ENCODE assay signal across 8 mouse cellular contexts in the genomic region with DNA sequence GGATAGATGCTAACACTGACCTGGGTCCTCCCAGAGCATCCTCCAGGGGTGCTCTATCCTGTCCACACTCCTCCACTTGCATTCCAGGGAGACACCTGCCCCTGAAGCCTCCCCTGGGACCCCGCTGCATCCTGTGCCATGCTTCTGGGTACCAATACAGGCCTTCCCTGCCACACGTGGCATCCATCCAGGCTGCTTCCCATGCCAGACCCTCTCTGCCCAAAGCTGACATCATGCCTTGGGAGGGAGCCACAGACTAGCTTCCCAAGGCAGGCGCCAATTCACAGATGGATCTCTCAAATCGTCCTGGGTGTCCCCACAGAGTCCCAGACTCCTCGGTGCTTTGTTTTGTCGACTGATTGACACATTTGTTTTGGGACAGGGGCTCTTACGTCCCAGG. TPM values are rescaled to one million over a fixed set of nuclear protein-coding genes. Genes with fewer than 3 reads are reported as not detected.
DNase-seq lines count a peak whose midpoint lies in the region; ATAC-seq lines count a peak whose summit lies in the region.
"Had no signal": no experiment of that assay in that cellular context is flagged by ENCODE, and none has a peak within 500 bp of the region (broad histone marks: within the 10 kb centered on the region; RNA-seq: fewer than 3 reads in every experiment).

No protein-coding gene starts in this region.

- ATAC-seq in midbrain, embryonic 11.5 days (ENCODE audit: low FRiP score): no peak
- ATAC-seq in hindbrain, embryonic 16.5 days: peak; percentile 85
- ATAC-seq in midbrain, embryonic 14.5 days (ENCODE audit: low FRiP score, low TSS enrichment): no peak

- no peak overlapping the region for H3K27ac ChIP-seq in midbrain, embryonic 11.5 days (ENCODE audit: low read depth, low read length)
- H3K27ac ChIP-seq in midbrain, embryonic 10.5 days (replicated peaks): no peak overlapping the region
- H3K27ac ChIP-seq in hindbrain, embryonic 16.5 days (ENCODE audit: low read depth, low read length): peak overlapping the region; percentile 74
- no peak overlapping the region for H3K27ac ChIP-seq in midbrain, embryonic 14.5 days (replicated peaks; ENCODE audit: low read depth, low read length)
- H3K27ac ChIP-seq: liver, embryonic 13.5 days had no signal

- H3K4me1 ChIP-seq in midbrain, embryonic 11.5 days (ENCODE audit: control insufficient read depth, insufficient read depth, low read length): peaks cover 7% of the 10 kb centered on the region
- peaks cover 16% of the 10 kb centered on the region for H3K4me1 ChIP-seq in midbrain, embryonic 10.5 days
- peaks cover 25% of the 10 kb centered on the region for H3K4me1 ChIP-seq in hindbrain, embryonic 16.5 days (ENCODE audit: control insufficient read depth, insufficient read depth, low read depth, low read length)
- peaks cover 3% of the 10 kb centered on the region; the same call in 1 of the 2 replicates for H3K4me1 ChIP-seq in midbrain, embryonic 14.5 days (ENCODE audit: control insufficient read depth, insufficient read depth, low read length)

- H3K4me2 ChIP-seq in midbrain, embryonic 11.5 days: no peak overlapping the region
- no peak overlapping the region for H3K4me2 ChIP-seq in hindbrain, embryonic 16.5 days (ENCODE audit: low read length)
- H3K4me2 ChIP-seq in midbrain, embryonic 14.5 days (ENCODE audit: low read length): no peak overlapping the region
- H3K4me2 ChIP-seq: liver, embryonic 13.5 days had no signal

- no peaks in the 10 kb centered on the region for H3K9me3 ChIP-seq in midbrain, embryonic 11.5 days (ENCODE audit: control insufficient read depth, low read length)
- no peaks in the 10 kb centered on the region for H3K9me3 ChIP-seq in midbrain, embryonic 10.5 days (replicated peaks)
- H3K9me3 ChIP-seq in hindbrain, embryonic 16.5 days (ENCODE audit: control insufficient read depth, low read length): no peaks in the 10 kb centered on the region
- no peaks in the 10 kb centered on the region for H3K9me3 ChIP-seq in midbrain, embryonic 14.5 days (ENCODE audit: control insufficient read depth, low read length)
- H3K9me3 ChIP-seq: liver, embryonic 13.5 days had no signal

- H3K9ac ChIP-seq in midbrain, embryonic 11.5 days (ENCODE audit: low read length): no peak overlapping the region
- no peak overlapping the region for H3K9ac ChIP-seq in hindbrain, embryonic 16.5 days (ENCODE audit: low read depth, low read length)
- no peak overlapping the region for H3K9ac ChIP-seq in midbrain, embryonic 14.5 days (replicated peaks; ENCODE audit: low read length)
- H3K9ac ChIP-seq: liver, embryonic 13.5 days had no signal

- H3K36me3 ChIP-seq in midbrain, embryonic 11.5 days (ENCODE audit: control insufficient read depth, insufficient read depth, low read length): peaks cover 8% of the 10 kb centered on the region; the same call in 1 of the 2 replicates
- H3K36me3 ChIP-seq in midbrain, embryonic 10.5 days: peaks cover 73% of the 10 kb centered on the region
- peaks cover 27% of the 10 kb centered on the region for H3K36me3 ChIP-seq in hindbrain, embryonic 16.5 days (ENCODE audit: control insufficient read depth, insufficient read depth, low read length)
- peaks cover 61% of the 10 kb centered on the region for H3K36me3 ChIP-seq in midbrain, embryonic 14.5 days (ENCODE audit: control insufficient read depth, insufficient read depth, low read length)

- H3K4me3 ChIP-seq in midbrain, embryonic 11.5 days (ENCODE audit: low read depth, low read length): no peak overlapping the region
- H3K4me3 ChIP-seq in midbrain, embryonic 10.5 days: no peak overlapping the region
- no peak overlapping the region for H3K4me3 ChIP-seq in hindbrain, embryonic 16.5 days (ENCODE audit: low read length)
- no peak overlapping the region for H3K4me3 ChIP-seq in midbrain, embryonic 14.5 days (replicated peaks; ENCODE audit: low read depth, low read length)
- H3K4me3 ChIP-seq: liver, embryonic 13.5 days had no signal

- H3K27me3 ChIP-seq in midbrain, embryonic 11.5 days (ENCODE audit: control insufficient read depth, insufficient read depth, low read length): no peaks in the 10 kb centered on the region
- H3K27me3 ChIP-seq in midbrain, embryonic 10.5 days (ENCODE audit: low read depth, poor library complexity, severe bottlenecking): no peaks in the 10 kb centered on the region
- no peaks in the 10 kb centered on the region for H3K27me3 ChIP-seq in hindbrain, embryonic 16.5 days (replicated peaks; ENCODE audit: control insufficient read depth, insufficient read depth, low read length)
- no peaks in the 10 kb centered on the region for H3K27me3 ChIP-seq in midbrain, embryonic 14.5 days (ENCODE audit: control insufficient read depth, insufficient read depth, low read length)
- H3K27me3 ChIP-seq: liver, embryonic 13.5 days had no signal

- 77% methylated on average over 7 of the region's 7 CpGs for WGBS in midbrain, embryonic 11.5 days
- WGBS in midbrain, embryonic 10.5 days: 80% methylated on average over 7 of the region's 7 CpGs
- WGBS in hindbrain, embryonic 16.5 days: 40% methylated on average over 7 of the region's 7 CpGs
- WGBS in midbrain, embryonic 14.5 days: 64% methylated on average over 7 of the region's 7 CpGs

- peak; percentile 54 for DNase-seq in midbrain, embryonic 11.5 days (ENCODE audit: low spot score, missing footprints)
- DNase-seq in midbrain, embryonic 10.5 days (ENCODE audit: low spot score): no peak
- peak; percentile 95 for DNase-seq in cerebellum, adult 9-11 months
- peak; percentile 71 for DNase-seq in midbrain, embryonic 14.5 days
- DNase-seq in kidney, adult 18-20 months: no peak
- no peak for DNase-seq in ovary, adult 18-20 months (ENCODE audit: low spot score)
- DNase-seq: liver, embryonic 13.5 days had no signal

RNA-seq across cellular contexts. Expression of a gene that starts 21.4 kb away (rescaled TPM):
- 5.6 and 5.8 TPM in 2 replicates for polyA plus RNA-seq in midbrain, embryonic 11.5 days (2014; fragmentation: Nextera tagmentation; extraction: Ambion mirVana)
- 4.6 and 6.2 TPM in 2 replicates for polyA plus RNA-seq in midbrain, embryonic 10.5 days (2016; fragmentation: Nextera tagmentation; extraction: Ambion mirVana)
- polyA plus RNA-seq in hindbrain, embryonic 16.5 days (2015; fragmentation: Nextera tagmentation; extraction: Ambion mirVana): 14.4 and 15.8 TPM in 2 replicates
- 18.2 and 19.3 TPM in 2 replicates for polyA plus RNA-seq in midbrain, embryonic 14.5 days (2014; fragmentation: Nextera tagmentation; extraction: Ambion mirVana)

RNA-seq across cellular contexts. Expression of a gene that starts 29.1 kb away (rescaled TPM):
- 0.30 TPM in 1 of 2 replicates, not detected in the other for polyA plus RNA-seq in midbrain, embryonic 11.5 days (2014; fragmentation: Nextera tagmentation; extraction: Ambion mirVana)
- polyA plus RNA-seq in midbrain, embryonic 10.5 days (2016; fragmentation: Nextera tagmentation; extraction: Ambion mirVana): 0.09 TPM in 2 replicates
- polyA plus RNA-seq in hindbrain, embryonic 16.5 days (2015; fragmentation: Nextera tagmentation; extraction: Ambion mirVana): 0.22 and 0.45 TPM in 2 replicates
- 0.11 and 0.24 TPM in 2 replicates for polyA plus RNA-seq in midbrain, embryonic 14.5 days (2014; fragmentation: Nextera tagmentation; extraction: Ambion mirVana)
- polyA plus RNA-seq: liver, embryonic 13.5 days had no signal

RNA-seq across cellular contexts. Expression of a gene that starts 50.3 kb away (rescaled TPM):
- polyA plus RNA-seq in midbrain, embryonic 11.5 days (2014; fragmentation: Nextera tagmentation; extraction: Ambion mirVana): 321 and 338 TPM in 2 replicates
- polyA plus RNA-seq in midbrain, embryonic 10.5 days (2016; fragmentation: Nextera tagmentation; extraction: Ambion mirVana): 381 and 432 TPM in 2 replicates
- 189 and 192 TPM in 2 replicates for polyA plus RNA-seq in hindbrain, embryonic 16.5 days (2015; fragmentation: Nextera tagmentation; extraction: Ambion mirVana)
- 165 and 191 TPM in 2 replicates for polyA plus RNA-seq in midbrain, embryonic 14.5 days (2014; fragmentation: Nextera tagmentation; extraction: Ambion mirVana)

Comparison
In these comparisons a context has a peak if more than half of its experiments do, and no peak if none do; other contexts are left out.
1. DNase-seq: peak in midbrain, embryonic 11.5 days (single experiment), cerebellum, adult 9-11 months (single experiment) and midbrain, embryonic 14.5 days (single experiment); none in midbrain, embryonic 10.5 days (single experiment), kidney, adult 18-20 months (single experiment) and ovary, adult 18-20 months (single experiment).